ENCODE assay signal across 8 mouse cellular contexts in the genomic region with DNA sequence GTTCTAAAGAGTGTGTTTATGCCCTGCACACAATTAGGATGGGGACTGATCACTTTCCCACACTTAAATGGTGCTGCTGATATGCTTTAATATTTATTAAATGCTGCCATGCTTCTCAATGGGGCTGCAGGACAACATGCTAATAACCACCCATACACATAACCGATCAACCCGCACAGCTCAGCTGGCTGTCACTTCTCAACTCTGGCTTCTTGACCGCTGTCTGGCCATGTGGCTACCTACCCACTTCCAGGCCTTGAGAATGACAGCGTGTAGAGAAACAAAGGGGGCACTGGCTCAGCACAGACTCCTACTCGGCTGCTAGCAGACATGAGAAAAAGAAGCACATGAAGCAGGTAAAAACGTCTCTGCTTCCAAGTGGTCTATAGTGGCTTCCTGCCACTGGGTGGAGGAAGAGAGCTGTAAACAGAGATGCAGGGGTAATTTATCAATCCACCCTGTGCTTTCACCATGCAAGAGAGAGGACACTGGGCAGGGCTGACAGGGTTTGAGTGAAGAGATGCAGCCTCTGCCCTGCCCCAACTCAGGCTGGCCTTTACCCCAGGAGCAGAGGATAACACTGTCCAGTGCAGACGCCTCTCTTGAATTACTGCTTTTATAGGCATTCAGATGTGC.
DNase-seq lines count a peak whose midpoint lies in the region; ATAC-seq and TF ChIP-seq lines count a peak whose summit lies in the region.

No protein-coding gene starts in this region.

- H3K36me3 ChIP-seq in heart, adult 2 months (ENCODE audit: control insufficient read depth, insufficient read depth, low read length), result no peaks in the 10 kb centered on the region
- no peaks in the 10 kb centered on the region for H3K36me3 ChIP-seq in limb, embryonic 13.5 days

- H3K27me3 ChIP-seq in heart, adult 2 months (ENCODE audit: control insufficient read depth, insufficient read depth, low read length), result no peaks in the 10 kb centered on the region
- no peaks in the 10 kb centered on the region for H3K27me3 ChIP-seq in limb, embryonic 13.5 days

- H3K4me2 ChIP-seq in limb, embryonic 13.5 days (replicated peaks), result no peak overlapping the region

- peak; percentile 19; the same call in 1 of the 2 replicates for ATAC-seq in limb, embryonic 13.5 days (ENCODE audit: low FRiP score, low read depth)
- no peak for ATAC-seq in monocyte, adult 5-6 weeks (replicated peaks; ENCODE audit: insufficient number of reproducible peaks, low FRiP score, low TSS enrichment, poor library complexity, severe bottlenecking)

- intact Hi-C loops in heart, adult 2 months (cut with DNase I), result loop anchor here (10.0 kb wide), 1 partner anchor 1520 kb away; no protein-coding TSS in a partner anchor

- WGBS in heart, adult 2 months, result 64% methylated on average over 7 of the region's 7 CpGs
- 56% methylated on average over 7 of the region's 7 CpGs for WGBS in limb, embryonic 13.5 days
- whole genome bisulfite sequencing in olfactory bulb, adult 2 months, result 53% methylated on average over 7 of the region's 7 CpGs

- no peak overlapping the region for H3K27ac ChIP-seq in heart, adult 2 months
- H3K27ac ChIP-seq in limb, embryonic 13.5 days, result no peak overlapping the region
- H3K27ac ChIP-seq in olfactory bulb, adult 2 months (ENCODE audit: insufficient read depth, low read depth, low read length), result no peak overlapping the region

- TF ChIP-seq POLR2A in heart, adult 2 months (IDR thresholded peaks at IDR 0.05; ENCODE audit: insufficient read depth, low read depth, low read length), result no peak
- TF ChIP-seq POLR2A in olfactory bulb, adult 2 months (IDR thresholded peaks at IDR 0.05; ENCODE audit: insufficient read depth, low read depth, low read length), result no peak

- H3K9ac ChIP-seq in heart, adult 2 months (ENCODE audit: low read depth, low read length), result no peak overlapping the region
- no peak overlapping the region for H3K9ac ChIP-seq in limb, embryonic 13.5 days

- no peak overlapping the region for H3K4me3 ChIP-seq in heart, adult 2 months
- H3K4me3 ChIP-seq in limb, embryonic 13.5 days, result no peak overlapping the region
- H3K4me3 ChIP-seq in olfactory bulb, adult 2 months (ENCODE audit: insufficient read depth, low read depth, low read length), result no peak overlapping the region

- peak; percentile 69 for TF ChIP-seq CTCF in heart, adult 2 months (IDR thresholded peaks at IDR 0.05)
- TF ChIP-seq CTCF in olfactory bulb, adult 2 months (IDR thresholded peaks at IDR 0.05; ENCODE audit: insufficient read depth, low read depth, low read length), result peak; percentile 44

- TF ChIP-seq EP300 in heart, adult 2 months (IDR thresholded peaks at IDR 0.05; ENCODE audit: insufficient read depth, low read depth, low read length), result no peak

- DNase-seq in ovary, postnatal 14 days (ENCODE audit: low spot score), result peak; percentile 29
- no peak for DNase-seq in ovary, adult 18-20 months (ENCODE audit: low spot score)
- peak; percentile 79 to 80 for DNase-seq in cerebellum, postnatal 10 days
- no peak for DNase-seq in heart, adult 2 months
- peak; percentile 54 for DNase-seq in kidney, adult 9 months

- no peaks in the 10 kb centered on the region for H3K9me3 ChIP-seq in limb, embryonic 13.5 days

- no peaks in the 10 kb centered on the region for H3K4me1 ChIP-seq in heart, adult 2 months (ENCODE audit: control insufficient read depth, insufficient read depth, low read length)
- H3K4me1 ChIP-seq in limb, embryonic 13.5 days, result no peaks in the 10 kb centered on the region
- H3K4me1 ChIP-seq in olfactory bulb, adult 2 months (ENCODE audit: control insufficient read depth, insufficient read depth, low read length), result no peaks in the 10 kb centered on the region; the same call in 1 of the 2 replicates

- no peaks in the 10 kb centered on the region for H3K79me2 ChIP-seq in heart, adult 2 months (replicated peaks; ENCODE audit: control insufficient read depth, insufficient read depth, low read length)

Comparison
In these comparisons a context has a peak if more than half of its experiments do, and no peak if none do; other contexts are left out.
1. DNase-seq: peak in ovary, postnatal 14 days (single experiment), cerebellum, postnatal 10 days (2 of 2) and kidney, adult 9 months (single experiment); none in ovary, adult 18-20 months (single experiment) and heart, adult 2 months (0 of 2).